Comparison of ENCODE assay signal across 8 mouse cellular contexts in genomic region chr3:60472681-60473177, GRCm38 (mm10). TPM values are rescaled to one million over a fixed set of nuclear protein-coding genes. Genes with fewer than 3 reads are reported as not detected.
DNase-seq lines count a peak whose midpoint lies in the region; ATAC-seq and TF ChIP-seq lines count a peak whose summit lies in the region.

Mbnl1 (plus strand) TSS chr3:60472830.

- peak within 1 kb of the TSS; percentile 23 for H3K4me3 ChIP-seq in lung, adult 2 months (replicated peaks; ENCODE audit: extremely low read depth, low read depth, low read length)
- H3K4me3 ChIP-seq in intestine, postnatal 0 days (ENCODE audit: low read depth, low read length) = no peak within 1 kb of the TSS

- ATAC-seq in intestine, postnatal 0 days = no peak
- peak; percentile 43 for ATAC-seq in megakaryocyte progenitor cell, adult 5-6 weeks (replicated peaks; ENCODE audit: poor library complexity)

- no peak for TF ChIP-seq POLR2A in lung, adult 2 months (IDR thresholded peaks at IDR 0.05; ENCODE audit: borderline replicate concordance, extremely low read depth, low read depth, low read length)

- 44% methylated on average over 5 of the region's 5 CpGs for WGBS in lung, adult 2 months
- 48% methylated on average over 5 of the region's 5 CpGs for WGBS in intestine, postnatal 0 days

- H3K9ac ChIP-seq in intestine, postnatal 0 days (ENCODE audit: low read depth, low read length) = no peak within 1 kb of the TSS

- no peaks in the 10 kb centered on the region for H3K9me3 ChIP-seq in intestine, postnatal 0 days (ENCODE audit: control insufficient read depth)

- H3K36me3 ChIP-seq in intestine, postnatal 0 days (ENCODE audit: control insufficient read depth, insufficient read depth) = no peaks in the 10 kb centered on the region

- no peak for TF ChIP-seq CTCF in lung, adult 2 months (IDR thresholded peaks at IDR 0.05; ENCODE audit: insufficient read depth, low read length)
- no peak for TF ChIP-seq CTCF in intestine, postnatal 0 days (IDR thresholded peaks at IDR 0.05; ENCODE audit: low read depth)

- no peak within 1 kb of the TSS for H3K4me2 ChIP-seq in intestine, postnatal 0 days (replicated peaks; ENCODE audit: low read depth)

- H3K4me1 ChIP-seq in lung, adult 2 months (ENCODE audit: control insufficient read depth, insufficient read depth, low read length) = no peaks in the 10 kb centered on the region
- H3K4me1 ChIP-seq in intestine, postnatal 0 days (replicated peaks; ENCODE audit: control insufficient read depth, insufficient read depth, low read length) = no peaks in the 10 kb centered on the region

- no peak within 1 kb of the TSS for H3K27ac ChIP-seq in intestine, postnatal 0 days (ENCODE audit: low read depth, low read length)

- no peak for DNase-seq in lung, adult 2 months
- no peak for DNase-seq in lung, postnatal 4 days
- DNase-seq in c-Kit-negative CD71-positive TER-119-positive erythroid progenitor cells, embryonic 14.5 days (ENCODE audit: low read depth, low spot score) = peak; percentile 46
- no peak for DNase-seq in gonadal fat pad, adult 2 months (ENCODE audit: low read depth)
- DNase-seq in right cerebral cortex, postnatal 14 days = no peak
- DNase-seq in retina, embryonic 14.5 days (ENCODE audit: low spot score) = no peak

- no peaks in the 10 kb centered on the region for H3K27me3 ChIP-seq in intestine, postnatal 0 days (replicated peaks; ENCODE audit: control insufficient read depth, insufficient read depth, low read length)

RNA-seq across cellular contexts. Expression of gene Mbnl1, which starts in this region (rescaled TPM):
- polyA plus RNA-seq in lung, adult 2 months (2012; rRNA removed) = 97.9 and 103 TPM in 2 replicates
- polyA plus RNA-seq in gonadal fat pad, adult 2 months (2012; rRNA removed) = 77.3 and 87.2 TPM in 2 replicates
- 54.6 and 55.5 TPM in 2 replicates for polyA plus RNA-seq in intestine, postnatal 0 days (2015; fragmentation: Nextera tagmentation; extraction: Ambion mirVana)
- 542 and 611 TPM in 2 replicates for total RNA-seq in megakaryocyte progenitor cell, adult 5-6 weeks (2015)
- total RNA-seq in megakaryocyte progenitor cell, adult 5-6 weeks (2017) = 545 and 581 TPM in 2 replicates
